Mouse (Mus musculus) ES-Bruce4 (cell line): Measurements from ENCODE around the gene Lancl2.

Experiments
- CTCF ChIP-seq: IDR thresholded peaks from one replicate; pipeline ENCODE4 v1.8.1; 2011; ENCODE audit warnings: low read depth, low read length
- EP300 ChIP-seq: IDR thresholded peaks from 2 replicates; pipeline ENCODE4 v1.6.1; 2011; ENCODE audit warnings: low read depth, low read length; ENCODE audit not compliant: insufficient read depth
- POLR2A ChIP-seq: IDR thresholded peaks from one replicate; pipeline ENCODE4 v1.8.1; 2011; ENCODE audit warnings: low read length; ENCODE audit not compliant: insufficient read depth

- no peak for TF ChIP-seq CTCF
- TF ChIP-seq EP300, result no peak
- no peak for TF ChIP-seq POLR2A
These were observed 62.9 kb downstream of the Lancl2 start for GRCm38 (mm10) chr6:57765095-57765878.
